Mouse (Mus musculus) stomach, embryonic 16.5 days (tissue): Measurements from ENCODE around the gene Hoxc9. TPM values are rescaled to one million over a fixed set of nuclear protein-coding genes. Genes with fewer than 3 reads are reported as not detected.

Experiments
- ATAC-seq: fragments of 200-750 bp; cut with Nextera tagmentation; 2 replicates; pipeline ENCODE4 v1.8.0; 2017; ENCODE audit warnings: moderate number of reproducible peaks, moderate TSS enrichment; ENCODE audit not compliant: insufficient read depth, low FRiP score
- H3K27ac ChIP-seq: fragments of 300-500 bp; sonication (generic); 2 replicates; pipeline ENCODE4 v1.5.1; 2014; ENCODE audit warnings: low read length
- H3K27me3 ChIP-seq: fragments of 300-500 bp; sonication (generic); 2 replicates; pipeline ENCODE4 v1.6.1; 2014; ENCODE audit warnings: low read length, control low read depth, mixed read lengths; ENCODE audit not compliant: control insufficient read depth, insufficient read depth
- H3K36me3 ChIP-seq: fragments of 300-500 bp; sonication (generic); 2 replicates; pipeline ENCODE4 v1.6.1; 2014; ENCODE audit warnings: low read length; ENCODE audit not compliant: control insufficient read depth, insufficient read depth
- H3K4me1 ChIP-seq: fragments of 300-500 bp; sonication (generic); 2 replicates; pipeline ENCODE4 v1.6.1; 2014; ENCODE audit warnings: low read length, control low read depth, mixed read lengths; ENCODE audit not compliant: control insufficient read depth, insufficient read depth
- H3K4me2 ChIP-seq: fragments of 300-500 bp; sonication (generic); 2 replicates; pipeline ENCODE4 v1.6.1; 2014; ENCODE audit warnings: low read depth, low read length, mixed read lengths
- H3K4me3 ChIP-seq: fragments of 300-500 bp; sonication (generic); replicated peaks from 2 replicates; pipeline ENCODE4 v1.5.1; 2014; ENCODE audit warnings: mild to moderate bottlenecking, low read length
- H3K9ac ChIP-seq: fragments of 300-500 bp; sonication (generic); 2 replicates; pipeline ENCODE4 v1.6.1; 2014; ENCODE audit warnings: low read length
- H3K9me3 ChIP-seq: fragments of 300-500 bp; sonication (generic); replicated peaks from 2 replicates; pipeline ENCODE4 v1.6.1; 2016; ENCODE audit warnings: low read length, control low read depth; ENCODE audit not compliant: control insufficient read depth
- WGBS: fragments of 180-500 bp; shearing (Covaris S2); extraction: QIAGEN DNeasy Blood & Tissue Kit; methylation state at CpG from one replicate; pipeline ENCODE4 v1.1.7; 2014; 5-methylcytosine and 5-hydroxymethylcytosine counted together
- polyA plus RNA-seq: library from polyadenylated mRNA; unstranded; fragments of >200 nt; fragmentation: Nextera tagmentation; extraction: Ambion mirVana; gene quantifications from 2 replicates; pipeline ENCODE4 v1.2.1, GENCODE M21; 2015

Gene Hoxc9
- polyA plus RNA-seq, 1 experiment from 2014 or later: not detected

DNA sequence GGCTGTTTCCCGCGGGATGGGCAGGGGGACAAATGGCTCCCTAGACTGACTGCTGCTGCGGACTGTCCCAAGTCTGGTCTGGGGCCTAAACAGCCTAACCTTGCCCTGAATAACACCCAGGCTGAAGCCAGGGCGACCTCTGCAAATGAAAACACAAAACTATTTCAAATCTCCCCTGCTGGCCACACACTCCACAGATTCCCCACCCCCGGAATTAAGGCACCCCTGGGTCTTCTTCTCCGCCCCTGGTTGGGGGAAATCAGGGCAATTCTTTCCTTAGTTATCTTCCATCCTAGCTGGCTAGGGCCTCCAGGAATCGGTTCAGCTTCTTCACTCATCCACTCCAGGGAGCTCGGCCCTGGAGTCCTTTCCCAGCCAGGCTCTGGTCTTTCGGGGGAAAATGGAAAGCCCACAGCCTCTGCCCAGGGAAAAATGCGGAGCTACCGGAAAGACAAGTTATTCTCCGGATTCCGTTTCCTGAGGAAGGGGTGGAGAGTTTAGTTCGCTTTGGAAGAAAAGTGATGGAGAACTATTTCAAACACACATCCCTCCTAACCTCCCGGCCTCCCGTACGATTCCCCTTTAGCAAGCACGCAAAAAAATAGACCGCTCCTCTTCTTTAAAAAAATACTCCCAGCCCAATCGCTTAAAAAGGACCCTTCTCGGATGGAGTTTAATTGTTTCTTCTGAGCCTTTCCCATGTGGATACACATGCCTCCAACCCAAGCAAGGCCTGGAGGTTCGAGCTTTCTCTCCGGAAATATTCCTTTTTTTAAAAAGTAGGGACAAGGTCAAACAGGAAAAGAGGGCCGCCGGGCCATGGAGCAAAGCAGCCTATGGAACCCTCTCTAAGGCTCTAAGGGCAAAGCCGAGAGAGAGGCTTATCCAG is 11.0 kb upstream of the Hoxc9 start:
- Histone ChIP-seq H3K36me3 (no peaks in the 10 kb centered on the region), H3K4me3 (no peak overlapping the region), H3K27me3 (peaks cover 93% of the 10 kb centered on the region), H3K9me3 (no peaks in the 10 kb centered on the region), H3K4me2 (no peak overlapping the region), H3K9ac (no peak overlapping the region), H3K4me1 (no peaks in the 10 kb centered on the region), H3K27ac (no peak overlapping the region)
- no peak for ATAC-seq
- WGBS: 6% methylated on average over 26 of the region's 26 CpGs

GRCm38 (mm10) chr15:102965892-102966775 is 10.1 kb upstream of the Hoxc9 start:
- H3K9ac ChIP-seq: no peak overlapping the region

DNA sequence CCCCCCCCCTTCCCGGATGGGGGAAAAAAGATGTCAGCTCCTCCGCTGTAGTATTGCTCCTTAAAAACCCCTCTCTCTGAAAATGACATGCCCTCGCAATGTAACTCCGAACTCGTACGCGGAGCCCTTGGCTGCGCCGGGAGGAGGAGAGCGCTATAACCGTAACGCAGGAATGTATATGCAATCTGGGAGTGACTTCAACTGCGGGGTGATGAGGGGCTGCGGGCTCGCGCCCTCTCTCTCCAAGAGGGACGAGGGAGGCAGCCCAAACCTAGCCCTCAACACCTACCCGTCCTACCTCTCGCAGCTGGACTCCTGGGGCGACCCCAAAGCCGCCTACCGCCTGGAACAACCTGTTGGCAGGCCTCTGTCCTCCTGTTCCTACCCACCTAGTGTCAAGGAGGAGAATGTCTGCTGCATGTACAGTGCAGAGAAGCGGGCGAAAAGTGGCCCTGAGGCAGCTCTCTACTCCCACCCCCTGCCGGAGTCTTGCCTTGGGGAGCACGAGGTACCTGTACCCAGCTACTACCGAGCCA is 9.4 kb upstream of the Hoxc9 start, which contains the start of gene Hoxc10:
Gene Hoxc10, plus strand, starts transcription at position 21 of the 536 bp plus-strand sequence.
- WGBS: 2% methylated on average over 27 of the region's 27 CpGs
- Histone ChIP-seq H3K27me3 (peaks cover 93% of the 10 kb centered on the region), H3K27ac (no peak within 1 kb of the TSS), H3K9me3 (no peaks in the 10 kb centered on the region), H3K4me1 (no peaks in the 10 kb centered on the region), H3K4me2 (peak within 1 kb of the TSS; percentile 33; the same call in 1 of the 2 replicates), H3K4me3 (peak within 1 kb of the TSS; percentile 4; the same call in 1 of the 2 replicates), H3K9ac (no peak within 1 kb of the TSS), H3K36me3 (no peaks in the 10 kb centered on the region)
- ATAC-seq: no peak

More at GRCm38 (mm10) chr15:102965892-102966775, 10.1 kb upstream of the Hoxc9 start:
- H3K27ac ChIP-seq: no peak overlapping the region
- no peaks in the 10 kb centered on the region for H3K9me3 ChIP-seq
- WGBS: 4% methylated on average over 29 of the region's 30 CpGs
- ATAC-seq: peak; percentile 50; the same call in 1 of the 2 replicates
- peaks cover 93% of the 10 kb centered on the region for H3K27me3 ChIP-seq
- peak overlapping the region; percentile 33; the same call in 1 of the 2 replicates for H3K4me2 ChIP-seq
- peak overlapping the region; percentile 4; the same call in 1 of the 2 replicates for H3K4me3 ChIP-seq
- H3K4me1 ChIP-seq: no peaks in the 10 kb centered on the region
- no peaks in the 10 kb centered on the region for H3K36me3 ChIP-seq

DNA sequence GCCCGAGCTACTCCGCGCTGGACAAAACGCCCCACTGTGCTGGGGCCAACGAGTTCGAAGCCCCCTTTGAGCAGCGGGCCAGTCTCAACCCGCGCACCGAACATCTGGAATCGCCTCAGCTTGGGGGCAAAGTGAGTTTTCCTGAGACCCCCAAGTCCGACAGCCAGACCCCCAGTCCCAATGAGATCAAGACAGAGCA is 9.0 kb upstream of the Hoxc9 start, which contains the start of gene Hoxc5:
Gene Hoxc5, plus strand, starts transcription at position 132 of the 199 bp plus-strand sequence.
- H3K9me3 ChIP-seq: no peaks in the 10 kb centered on the region
- no peak within 1 kb of the TSS for H3K9ac ChIP-seq
- 6% methylated on average over 12 of the region's 12 CpGs for WGBS
- no peak within 1 kb of the TSS for H3K27ac ChIP-seq
- no peak for ATAC-seq
- H3K4me3 ChIP-seq: peak within 1 kb of the TSS; percentile 4; the same call in 1 of the 2 replicates
- peaks cover 96% of the 10 kb centered on the region for H3K27me3 ChIP-seq
- peak within 1 kb of the TSS; percentile 33; the same call in 1 of the 2 replicates for H3K4me2 ChIP-seq
- no peaks in the 10 kb centered on the region for H3K36me3 ChIP-seq
- no peaks in the 10 kb centered on the region for H3K4me1 ChIP-seq

- H3K36me3 ChIP-seq: no peaks in the 10 kb centered on the region
- H3K27ac ChIP-seq: no peak overlapping the region
- H3K4me3 ChIP-seq: no peak overlapping the region
- H3K4me2 ChIP-seq: no peak overlapping the region
- no peaks in the 10 kb centered on the region for H3K4me1 ChIP-seq
- no peak for ATAC-seq
- no peak overlapping the region for H3K9ac ChIP-seq
- no peaks in the 10 kb centered on the region for H3K9me3 ChIP-seq
- 3% methylated on average over 34 of the region's 34 CpGs for WGBS
- peaks cover 95% of the 10 kb centered on the region for H3K27me3 ChIP-seq
Measured at GRCm38 (mm10) chr15:102967511-102968397, 8.5 kb upstream of the Hoxc9 start.

GRCm38 (mm10) chr15:102969296-102969695 is 6.9 kb upstream of the Hoxc9 start:
- Histone ChIP-seq H3K4me1 (no peaks in the 10 kb centered on the region), H3K9me3 (no peaks in the 10 kb centered on the region), H3K9ac (no peak overlapping the region), H3K4me3 (no peak overlapping the region), H3K36me3 (no peaks in the 10 kb centered on the region), H3K27me3 (peaks cover 96% of the 10 kb centered on the region), H3K27ac (no peak overlapping the region), H3K4me2 (no peak overlapping the region)
- ATAC-seq: no peak
- WGBS: 47% methylated on average over 1 of the region's 1 CpGs

DNA sequence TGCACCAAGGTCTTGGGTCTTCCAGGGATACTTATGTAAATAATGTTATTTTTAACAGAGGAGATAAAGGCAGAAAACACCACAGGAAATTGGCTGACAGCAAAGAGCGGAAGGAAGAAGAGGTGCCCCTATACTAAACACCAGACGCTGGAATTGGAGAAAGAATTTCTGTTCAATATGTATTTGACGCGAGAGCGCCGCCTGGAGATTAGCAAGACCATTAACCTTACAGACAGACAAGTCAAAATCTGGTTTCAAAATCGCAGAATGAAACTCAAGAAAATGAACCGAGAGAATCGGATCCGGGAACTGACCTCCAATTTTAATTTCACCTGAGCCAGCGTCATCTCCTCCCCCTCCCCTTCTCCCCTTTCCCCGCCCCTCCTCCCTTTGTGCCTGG is 5.5 kb upstream of the Hoxc9 start:
- H3K4me3 ChIP-seq: no peak overlapping the region
- H3K9ac ChIP-seq: no peak overlapping the region
- ATAC-seq: no peak
- H3K27ac ChIP-seq: no peak overlapping the region
- 2% methylated on average over 12 of the region's 12 CpGs for WGBS
- H3K4me2 ChIP-seq: no peak overlapping the region
- no peaks in the 10 kb centered on the region for H3K9me3 ChIP-seq
- no peaks in the 10 kb centered on the region for H3K4me1 ChIP-seq
- H3K36me3 ChIP-seq: no peaks in the 10 kb centered on the region
- peaks cover 93% of the 10 kb centered on the region for H3K27me3 ChIP-seq

- Histone ChIP-seq H3K27me3 (peaks cover 90% of the 10 kb centered on the region), H3K4me1 (0 out of 2 replicates have a peak, but pooled peaks cover 3% of the 10 kb centered on the region), H3K9me3 (no peaks in the 10 kb centered on the region), H3K27ac (no peak overlapping the region), H3K9ac (no peak overlapping the region), H3K4me3 (no peak overlapping the region), H3K36me3 (no peaks in the 10 kb centered on the region), H3K4me2 (no peak overlapping the region)
- 3% methylated on average over 21 of the region's 21 CpGs for WGBS
- no peak for ATAC-seq
Measured at GRCm38 (mm10) chr15:102972254-102972653, 4.0 kb upstream of the Hoxc9 start.
